Mouse (Mus musculus): ENCODE data around the gene Arhgef25. TPM values are rescaled to one million over a fixed set of nuclear protein-coding genes. Genes with fewer than 3 reads are reported as not detected.

The Arhgef25 gene
- polyA plus RNA-seq, 1 experiment from 2014 or later = 32.3 TPM

DNA sequence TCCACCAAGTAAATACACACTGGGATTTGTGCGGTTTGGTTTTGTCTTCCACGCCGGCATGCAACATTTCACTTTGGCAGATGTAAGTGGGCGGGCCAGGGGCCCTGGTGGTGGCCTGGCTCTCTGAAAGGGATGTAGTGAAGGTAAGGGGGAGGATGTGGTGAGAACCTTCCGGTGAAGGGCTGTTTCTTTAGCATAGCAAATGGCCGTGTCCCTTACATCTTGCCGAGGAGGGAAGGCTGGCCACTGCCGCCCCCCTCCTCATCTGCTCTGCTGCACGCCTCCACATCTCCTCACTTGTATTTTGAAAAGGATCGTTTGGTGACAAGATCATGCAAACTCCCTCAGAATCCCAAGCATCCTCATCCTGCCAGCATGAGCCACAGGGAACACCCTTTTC, 35.8 kb upstream of the Arhgef25 start:
- Histone ChIP-seq H3K36me3 (ENCODE audit: control insufficient read depth, insufficient read depth) (peaks cover 4% of the 10 kb centered on the region; the same call in 1 of the 2 replicates), H3K4me2 (ENCODE audit: low read length) (no peak overlapping the region), H3K4me3 (replicated peaks; ENCODE audit: low read length) (no peak overlapping the region), H3K4me1 (replicated peaks; ENCODE audit: control insufficient read depth, insufficient read depth, low read length) (no peaks in the 10 kb centered on the region), H3K27ac (ENCODE audit: low read length) (no peak overlapping the region), H3K9ac (replicated peaks; ENCODE audit: low read depth, low read length) (no peak overlapping the region), H3K27me3 (replicated peaks; ENCODE audit: control insufficient read depth, insufficient read depth, low read length) (no peaks in the 10 kb centered on the region), H3K9me3 (ENCODE audit: control insufficient read depth, low read length) (no peaks in the 10 kb centered on the region)
- ATAC-seq = no peak
- WGBS = 42% methylated on average over 10 of the region's 10 CpGs

DNA sequence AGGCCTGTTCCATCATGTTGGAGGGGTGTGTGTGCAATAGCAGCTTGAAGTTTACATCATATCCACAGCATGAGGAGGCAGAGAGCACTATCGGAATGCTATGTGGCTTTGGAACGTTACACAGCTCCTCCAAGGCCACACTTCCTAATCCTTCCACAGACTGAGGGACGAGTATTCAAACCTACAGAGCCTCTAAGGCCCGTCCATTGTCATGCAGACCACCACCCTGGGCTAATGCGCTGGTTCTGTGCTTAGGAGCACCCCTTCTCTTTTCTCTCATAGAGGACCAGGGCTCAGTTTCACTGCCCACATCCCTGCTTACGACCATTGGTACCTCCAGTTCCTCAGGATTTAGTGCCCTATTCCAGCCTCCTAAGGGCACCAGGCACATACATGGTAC, 35.3 kb upstream of the Arhgef25 start:
- ATAC-seq = no peak
- no peak overlapping the region for H3K9ac ChIP-seq (replicated peaks; ENCODE audit: low read depth, low read length)
- H3K36me3 ChIP-seq (ENCODE audit: control insufficient read depth, insufficient read depth) = no peaks in the 10 kb centered on the region; the same call in 1 of the 2 replicates
- H3K4me2 ChIP-seq (ENCODE audit: low read length) = no peak overlapping the region
- no peak overlapping the region for H3K4me3 ChIP-seq (replicated peaks; ENCODE audit: low read length)
- no peaks in the 10 kb centered on the region for H3K27me3 ChIP-seq (replicated peaks; ENCODE audit: control insufficient read depth, insufficient read depth, low read length)
- 17% methylated on average over 6 of the region's 6 CpGs for WGBS
- no peaks in the 10 kb centered on the region for H3K4me1 ChIP-seq (replicated peaks; ENCODE audit: control insufficient read depth, insufficient read depth, low read length)
- H3K27ac ChIP-seq (ENCODE audit: low read length) = no peak overlapping the region
- H3K9me3 ChIP-seq (ENCODE audit: control insufficient read depth, low read length) = no peaks in the 10 kb centered on the region

GRCm38 (mm10) chr10:127218339-127218738, 28.5 kb upstream of the Arhgef25 start:
- H3K27me3 ChIP-seq (replicated peaks; ENCODE audit: control insufficient read depth, insufficient read depth, low read length) = no peaks in the 10 kb centered on the region
- no peak for ATAC-seq
- H3K36me3 ChIP-seq (ENCODE audit: control insufficient read depth, insufficient read depth) = no peaks in the 10 kb centered on the region
- no peak overlapping the region for H3K4me3 ChIP-seq (replicated peaks; ENCODE audit: low read length)
- WGBS = 90% methylated on average over 2 of the region's 2 CpGs
- H3K4me2 ChIP-seq (ENCODE audit: low read length) = no peak overlapping the region
- no peak overlapping the region for H3K9ac ChIP-seq (replicated peaks; ENCODE audit: low read depth, low read length)
- no peaks in the 10 kb centered on the region for H3K9me3 ChIP-seq (ENCODE audit: control insufficient read depth, low read length)
- H3K27ac ChIP-seq (ENCODE audit: low read length) = no peak overlapping the region
- H3K4me1 ChIP-seq (replicated peaks; ENCODE audit: control insufficient read depth, insufficient read depth, low read length) = no peaks in the 10 kb centered on the region

DNA sequence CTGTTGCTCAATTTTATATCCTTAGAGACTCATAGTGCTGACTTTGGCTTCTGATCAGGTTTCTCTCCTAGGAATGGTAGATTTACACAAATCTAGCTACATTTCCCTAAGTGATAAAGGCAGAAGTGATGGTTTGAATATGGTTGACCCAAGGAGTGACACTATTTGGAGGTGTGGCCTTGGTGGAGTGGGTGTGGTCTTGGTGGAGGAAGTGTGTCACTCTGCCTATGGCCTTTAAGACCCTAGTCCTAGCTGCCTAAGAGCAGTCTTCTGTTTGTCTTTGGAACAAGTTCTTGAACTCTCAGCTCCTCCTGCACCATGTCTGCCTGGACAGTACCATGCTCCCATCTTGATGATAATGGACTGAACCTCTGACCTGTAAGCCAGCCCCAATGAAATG, 27.3 kb upstream of the Arhgef25 start:
- H3K36me3 ChIP-seq (ENCODE audit: control insufficient read depth, insufficient read depth) = no peaks in the 10 kb centered on the region
- no peak overlapping the region for H3K9ac ChIP-seq (replicated peaks; ENCODE audit: low read depth, low read length)
- H3K27me3 ChIP-seq (replicated peaks; ENCODE audit: control insufficient read depth, insufficient read depth, low read length) = no peaks in the 10 kb centered on the region
- H3K27ac ChIP-seq (ENCODE audit: low read length) = no peak overlapping the region
- no peak for ATAC-seq
- no peaks in the 10 kb centered on the region for H3K9me3 ChIP-seq (ENCODE audit: control insufficient read depth, low read length)
- no peak overlapping the region for H3K4me3 ChIP-seq (replicated peaks; ENCODE audit: low read length)
- no peaks in the 10 kb centered on the region for H3K4me1 ChIP-seq (replicated peaks; ENCODE audit: control insufficient read depth, insufficient read depth, low read length)
- H3K4me2 ChIP-seq (ENCODE audit: low read length) = no peak overlapping the region

GRCm38 (mm10) chr10:127216456-127216855, 26.6 kb upstream of the Arhgef25 start:
- H3K27me3 ChIP-seq (replicated peaks; ENCODE audit: control insufficient read depth, insufficient read depth, low read length) = no peaks in the 10 kb centered on the region
- H3K27ac ChIP-seq (ENCODE audit: low read length) = no peak overlapping the region
- H3K9me3 ChIP-seq (ENCODE audit: control insufficient read depth, low read length) = no peaks in the 10 kb centered on the region
- H3K4me1 ChIP-seq (replicated peaks; ENCODE audit: control insufficient read depth, insufficient read depth, low read length) = peaks cover 3% of the 10 kb centered on the region
- H3K36me3 ChIP-seq (ENCODE audit: control insufficient read depth, insufficient read depth) = no peaks in the 10 kb centered on the region
- 95% methylated on average over 11 of the region's 11 CpGs for WGBS
- no peak overlapping the region for H3K9ac ChIP-seq (replicated peaks; ENCODE audit: low read depth, low read length)
- H3K4me3 ChIP-seq (replicated peaks; ENCODE audit: low read length) = no peak overlapping the region
- H3K4me2 ChIP-seq (ENCODE audit: low read length) = no peak overlapping the region
- no peak for ATAC-seq

DNA sequence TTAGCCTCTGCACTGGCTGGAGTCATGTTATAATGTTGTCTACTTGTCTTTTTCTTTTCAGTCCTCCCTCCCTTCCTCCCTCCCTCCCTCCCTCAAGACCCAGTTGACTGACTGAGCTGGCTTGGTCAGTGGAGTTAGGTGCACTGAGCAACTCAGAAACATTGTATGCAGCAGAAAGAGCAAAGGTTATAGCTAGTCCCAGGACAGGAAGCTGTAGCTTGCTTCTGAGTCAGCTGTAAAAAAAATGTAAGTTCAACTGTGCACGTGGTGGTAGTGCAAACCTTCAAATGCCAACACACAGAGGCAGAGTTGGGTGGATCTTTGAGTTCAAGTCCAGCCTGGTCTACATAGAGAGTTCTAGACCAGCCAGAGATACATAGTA, 24.5 kb upstream of the Arhgef25 start:
- H3K9me3 ChIP-seq (ENCODE audit: control insufficient read depth, low read length) = no peaks in the 10 kb centered on the region
- no peak overlapping the region for H3K9ac ChIP-seq (replicated peaks; ENCODE audit: low read depth, low read length)
- WGBS = 71% methylated on average over 1 of the region's 1 CpGs
- no peak for ATAC-seq
- H3K27me3 ChIP-seq (replicated peaks; ENCODE audit: control insufficient read depth, insufficient read depth, low read length) = no peaks in the 10 kb centered on the region
- H3K4me2 ChIP-seq (ENCODE audit: low read length) = no peak overlapping the region
- no peaks in the 10 kb centered on the region for H3K36me3 ChIP-seq (ENCODE audit: control insufficient read depth, insufficient read depth)
- no peak overlapping the region for H3K27ac ChIP-seq (ENCODE audit: low read length)
- H3K4me3 ChIP-seq (replicated peaks; ENCODE audit: low read length) = no peak overlapping the region
- peaks cover 14% of the 10 kb centered on the region for H3K4me1 ChIP-seq (replicated peaks; ENCODE audit: control insufficient read depth, insufficient read depth, low read length)

GRCm38 (mm10) chr10:127213704-127214421, 24.0 kb upstream of the Arhgef25 start:
- Histone ChIP-seq H3K4me2 (ENCODE audit: low read length) (no peak overlapping the region), H3K4me3 (replicated peaks; ENCODE audit: low read length) (no peak overlapping the region), H3K9me3 (ENCODE audit: control insufficient read depth, low read length) (no peaks in the 10 kb centered on the region), H3K4me1 (replicated peaks; ENCODE audit: control insufficient read depth, insufficient read depth, low read length) (peaks cover 14% of the 10 kb centered on the region), H3K36me3 (ENCODE audit: control insufficient read depth, insufficient read depth) (no peaks in the 10 kb centered on the region), H3K9ac (replicated peaks; ENCODE audit: low read depth, low read length) (no peak overlapping the region), H3K27ac (ENCODE audit: low read length) (no peak overlapping the region), H3K27me3 (replicated peaks; ENCODE audit: control insufficient read depth, insufficient read depth, low read length) (no peaks in the 10 kb centered on the region)
- ATAC-seq = no peak
- 81% methylated on average over 13 of the region's 13 CpGs for WGBS

DNA sequence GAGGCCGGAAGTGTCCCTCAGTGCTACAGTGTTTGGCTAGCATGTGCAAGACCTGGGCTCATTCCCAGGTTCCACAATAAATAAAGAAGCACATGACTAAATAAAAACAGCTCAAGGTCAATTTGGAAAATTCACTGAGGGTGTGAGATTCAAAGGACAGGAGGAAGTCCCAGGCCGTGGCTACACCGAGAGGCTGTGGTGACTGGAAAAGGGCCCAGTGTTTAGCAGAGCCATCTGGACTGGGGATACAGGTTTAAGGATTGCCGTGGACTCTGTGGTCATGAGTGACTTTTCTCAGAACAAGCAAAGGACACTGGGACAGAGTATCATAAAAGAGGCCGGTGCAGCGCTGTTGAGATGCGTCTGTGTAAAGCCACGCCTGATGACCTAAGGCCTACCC, 23.4 kb upstream of the Arhgef25 start:
- 92% methylated on average over 8 of the region's 8 CpGs for WGBS
- Histone ChIP-seq H3K4me2 (ENCODE audit: low read length) (no peak overlapping the region), H3K9ac (replicated peaks; ENCODE audit: low read depth, low read length) (no peak overlapping the region)

GRCm38 (mm10) chr10:127211414-127211854, 21.6 kb upstream of the Arhgef25 start, which contains the start of gene Pip4k2c:
Pip4k2c (minus strand) TSS chr10:127211585.
- Histone ChIP-seq H3K36me3 (ENCODE audit: control insufficient read depth, insufficient read depth) (0 out of 2 replicates have a peak, but pooled peaks cover 2% of the 10 kb centered on the region), H3K9me3 (ENCODE audit: control insufficient read depth, low read length) (no peaks in the 10 kb centered on the region), H3K27ac (ENCODE audit: low read length) (no peak within 1 kb of the TSS; the same call in 1 of the 2 replicates), H3K4me3 (replicated peaks; ENCODE audit: low read length) (peak within 1 kb of the TSS; percentile 91), H3K4me1 (replicated peaks; ENCODE audit: control insufficient read depth, insufficient read depth, low read length) (peaks cover 14% of the 10 kb centered on the region), H3K9ac (replicated peaks; ENCODE audit: low read depth, low read length) (peak within 1 kb of the TSS; percentile 85), H3K27me3 (replicated peaks; ENCODE audit: control insufficient read depth, insufficient read depth, low read length) (no peaks in the 10 kb centered on the region), H3K4me2 (ENCODE audit: low read length) (peak within 1 kb of the TSS; percentile 69)
- ATAC-seq = peak; percentile 96
- WGBS = 1% methylated on average over 47 of the region's 47 CpGs

More for the DNA sequence above, 23.4 kb upstream of the Arhgef25 start:
- ATAC-seq = no peak
- Histone ChIP-seq H3K4me1 (replicated peaks; ENCODE audit: control insufficient read depth, insufficient read depth, low read length) (peaks cover 14% of the 10 kb centered on the region), H3K4me3 (replicated peaks; ENCODE audit: low read length) (no peak overlapping the region), H3K27me3 (replicated peaks; ENCODE audit: control insufficient read depth, insufficient read depth, low read length) (no peaks in the 10 kb centered on the region), H3K36me3 (ENCODE audit: control insufficient read depth, insufficient read depth) (no peaks in the 10 kb centered on the region), H3K27ac (ENCODE audit: low read length) (no peak overlapping the region), H3K9me3 (ENCODE audit: control insufficient read depth, low read length) (no peaks in the 10 kb centered on the region)

All from forebrain, embryonic 16.5 days (tissue).